Mouse (Mus musculus) small intestine, adult 2 months (tissue): ENCODE results near the gene Ube2g2.

ENCODE experiments used
- CTCF ChIP-seq: fragments of 200-500 bp; IDR thresholded peaks from 2 replicates; pipeline ENCODE4 v1.5.1; 2012; ENCODE audit warnings: low read depth, mild to moderate bottlenecking, control low read depth, inconsistent platforms, low read length, moderate library complexity, mixed read lengths; ENCODE audit not compliant: insufficient replicate concordance, insufficient read length; ENCODE audit errors: extremely low read depth
- POLR2A ChIP-seq: fragments of 200-500 bp; IDR thresholded peaks from 2 replicates; pipeline ENCODE4 v1.6.1; 2012; ENCODE audit warnings: low read depth, mild to moderate bottlenecking, control low read depth, inconsistent platforms, low read length, moderate library complexity

GRCm38 (mm10) chr10:77588036-77588435 is 34.0 kb upstream of the Ube2g2 start:
- no peak for TF ChIP-seq CTCF
- TF ChIP-seq POLR2A, result no peak
